Mouse (Mus musculus): ENCODE data around the gene Fbxw4.
A peak's percentile ranks its signal among the peaks of the same experiment; 100 is the strongest.
"Not testable (repeated sequence)": the region's sequence is repeated elsewhere in the genome, so short reads cannot be mapped to it uniquely, and the experiment has no call there.

Gene Fbxw4

DNA sequence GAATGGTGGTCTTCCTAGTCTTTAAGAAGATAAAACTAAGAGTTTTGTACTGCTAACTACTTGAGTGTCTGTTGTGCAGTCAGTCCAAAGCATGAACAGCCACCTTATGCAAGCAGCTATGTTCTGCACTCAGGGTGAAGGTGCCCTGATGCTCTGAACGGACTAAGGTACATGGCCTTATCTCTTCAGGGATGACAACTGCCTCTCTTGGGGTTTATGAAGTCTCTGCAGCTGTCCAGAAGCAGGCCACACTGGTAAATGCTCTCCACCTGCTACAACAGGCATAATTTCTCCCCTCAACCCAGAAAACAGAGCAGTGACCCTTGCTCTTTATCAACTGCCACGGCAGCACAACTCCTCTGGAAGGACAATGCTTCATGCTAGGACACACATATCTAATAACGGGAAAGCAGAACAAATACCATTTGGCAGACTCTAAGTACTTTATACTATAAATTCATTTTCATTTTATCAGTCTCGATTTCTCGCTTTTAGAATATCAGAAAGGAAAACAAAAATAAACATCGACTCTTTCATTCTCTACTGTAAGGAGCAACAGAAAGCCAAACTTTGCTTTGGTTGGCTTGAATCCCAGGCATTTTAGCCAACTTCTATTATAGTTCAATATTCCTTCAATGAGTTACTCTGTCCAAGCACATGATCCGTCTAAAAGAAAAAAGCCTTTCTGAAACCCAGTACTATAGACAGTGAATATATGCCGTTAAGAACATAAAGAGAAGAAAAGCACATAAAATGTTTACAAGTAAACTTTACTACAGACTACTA, 3.1 kb downstream of the Fbxw4 start:
- no peak for DNase-seq (ENCODE audit: low read depth, low spot score)

DNA sequence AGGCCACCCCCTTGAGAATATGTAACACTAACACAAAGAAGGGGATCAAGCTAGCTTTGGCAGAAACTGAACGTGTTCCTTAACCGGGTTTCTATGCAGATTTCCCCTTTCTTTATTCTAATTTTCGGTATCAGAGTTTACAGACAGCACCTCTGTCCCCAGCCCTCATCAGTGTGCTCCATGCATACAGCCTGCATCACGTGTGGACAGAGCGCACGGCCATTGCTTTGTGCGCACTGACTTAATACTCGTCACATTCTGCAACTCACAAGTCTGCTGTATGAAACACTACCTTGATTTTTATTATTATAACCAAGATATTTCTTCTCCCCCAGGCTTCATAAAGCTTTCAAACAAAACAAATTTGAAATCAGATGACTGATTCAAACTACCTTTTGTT, 4.2 kb downstream of the Fbxw4 start:
- DNase-seq (ENCODE audit: low read depth, low spot score): no peak

DNA sequence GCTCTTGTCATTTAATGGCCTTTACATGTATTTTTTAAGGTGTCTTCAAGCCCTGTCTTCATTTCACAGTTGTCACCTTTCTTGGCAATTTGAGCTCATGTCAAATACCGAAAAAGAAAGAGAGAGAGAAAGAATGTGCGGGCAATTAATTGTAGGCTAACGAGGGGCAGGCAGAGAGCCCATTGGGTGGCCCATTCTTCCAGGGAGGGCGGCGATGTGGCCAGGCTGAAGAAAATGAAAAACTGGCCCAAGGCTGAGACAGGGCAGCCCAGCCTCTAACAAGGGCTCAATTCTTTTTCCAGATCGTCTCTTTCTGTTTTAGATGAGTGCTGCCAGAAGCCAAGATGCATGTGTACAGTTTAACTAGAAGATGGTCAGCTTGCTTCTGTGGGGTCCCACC, 6.1 kb downstream of the Fbxw4 start:
- no peak for DNase-seq (ENCODE audit: low read depth, low spot score)

DNA sequence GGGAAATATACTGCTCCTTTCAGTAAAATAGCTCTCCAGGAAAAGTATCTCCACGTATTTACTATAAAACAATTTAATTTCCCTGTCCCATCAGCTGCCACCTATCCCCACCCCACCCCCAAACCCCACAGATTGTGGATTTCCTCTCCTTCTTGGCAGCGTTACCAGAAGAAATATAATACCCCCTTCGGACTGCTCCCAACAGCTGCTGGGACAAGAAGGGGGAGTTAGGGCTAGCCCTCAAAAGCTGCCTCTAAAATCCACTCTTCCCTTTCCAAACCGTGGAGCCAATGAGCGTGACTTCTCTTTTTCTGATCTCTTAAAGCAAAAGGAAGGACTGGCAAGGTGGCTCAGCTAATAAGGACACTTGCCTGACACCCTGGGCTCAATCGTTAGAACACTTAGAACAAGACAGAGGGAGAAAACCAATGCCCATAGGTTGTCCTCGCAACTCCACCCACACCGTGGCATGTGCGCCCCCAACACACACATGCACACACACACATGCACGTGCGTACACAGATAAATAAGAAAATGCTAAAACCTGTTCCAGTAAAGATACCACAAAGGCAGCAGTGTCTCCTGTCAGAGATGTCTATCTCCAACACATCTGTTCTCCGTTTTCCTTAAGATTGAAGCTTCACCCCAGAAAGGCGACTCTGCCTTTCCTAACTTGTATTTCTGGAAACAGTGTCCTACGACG, 7.7 kb downstream of the Fbxw4 start:
- DNase-seq (ENCODE audit: low read depth, low spot score): no peak

DNA sequence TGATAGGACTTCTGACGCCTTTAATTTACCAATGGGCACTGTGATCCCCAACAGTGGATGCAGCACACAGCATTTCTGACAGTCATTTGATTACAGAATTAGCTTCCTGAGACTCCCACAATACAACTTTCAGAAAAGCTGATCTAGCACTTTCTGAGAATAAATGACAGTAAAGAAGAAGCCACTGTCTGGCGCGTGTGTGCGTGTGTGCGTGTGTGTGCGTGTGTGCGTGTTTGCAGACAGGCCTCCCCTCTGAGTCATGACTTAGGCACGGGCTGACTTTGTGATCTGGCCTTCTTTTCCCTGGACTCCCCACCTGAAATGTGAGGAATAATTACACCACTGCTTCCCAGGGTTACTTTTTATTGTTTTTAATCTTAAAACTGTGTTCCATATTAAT, 8.6 kb downstream of the Fbxw4 start:
- DNase-seq (ENCODE audit: low read depth, low spot score): no peak

DNA sequence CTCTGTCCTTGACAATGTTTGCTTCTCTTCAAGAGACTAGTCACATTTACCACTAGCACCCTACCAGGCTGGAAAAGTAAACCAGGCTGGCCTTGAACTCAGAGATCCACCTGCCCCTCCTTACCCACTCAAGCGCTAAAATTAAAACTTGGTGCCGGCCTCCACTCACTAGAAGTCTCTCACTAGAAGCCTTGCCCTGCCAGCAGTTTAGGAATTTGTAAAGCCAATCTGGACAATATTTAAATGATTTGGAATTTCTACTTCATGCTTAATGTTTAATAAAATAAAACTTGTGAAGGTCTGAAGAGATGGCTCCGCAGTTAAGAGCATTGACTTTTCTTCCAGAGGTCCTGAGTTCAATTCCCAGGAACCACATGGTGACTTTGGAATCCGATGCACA, 10.3 kb downstream of the Fbxw4 start:
- DNase-seq (ENCODE audit: low read depth, low spot score): peak; percentile 37

DNA sequence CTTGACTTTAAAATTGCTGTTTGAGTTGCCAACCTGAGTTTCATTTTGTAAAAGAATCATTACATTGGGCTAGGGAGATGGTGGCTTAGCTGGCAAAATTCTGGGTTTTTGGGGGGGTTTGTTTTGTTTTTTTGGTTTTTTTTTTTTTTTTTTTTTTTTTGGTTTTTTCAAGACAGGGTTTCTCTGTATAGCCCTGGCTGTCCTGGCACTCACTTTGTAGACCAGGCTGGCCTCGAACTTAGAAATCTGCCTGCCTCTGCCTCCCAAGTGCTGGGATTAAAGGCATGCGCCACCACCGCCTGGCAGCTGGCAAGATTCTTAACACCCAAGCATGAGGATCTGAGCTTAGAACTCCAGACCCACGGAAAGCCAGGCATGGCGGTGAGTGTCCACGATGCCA, 11.6 kb downstream of the Fbxw4 start:
- not testable (repeated sequence) for DNase-seq (ENCODE audit: low read depth, low spot score)

DNA sequence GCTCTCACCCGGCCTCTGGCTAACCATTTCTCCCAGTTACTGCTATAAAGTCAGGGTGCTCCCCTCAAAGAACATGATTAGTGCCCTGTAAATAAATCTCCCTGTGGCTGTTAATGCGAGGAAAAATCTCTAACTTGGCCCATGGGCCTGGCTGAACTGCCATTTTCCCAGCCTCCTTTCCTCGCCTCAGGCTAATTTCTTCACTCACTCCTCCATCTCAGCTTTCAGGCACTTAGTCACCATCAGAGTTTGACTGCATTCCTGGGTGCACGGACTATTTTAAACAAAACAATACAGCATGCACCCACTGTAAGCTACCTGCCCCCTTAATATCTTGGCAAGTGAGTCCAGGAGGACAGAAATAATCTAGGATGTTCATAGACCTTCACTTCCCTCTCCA, 13.2 kb downstream of the Fbxw4 start:
- DNase-seq (ENCODE audit: low read depth, low spot score): no peak

DNA sequence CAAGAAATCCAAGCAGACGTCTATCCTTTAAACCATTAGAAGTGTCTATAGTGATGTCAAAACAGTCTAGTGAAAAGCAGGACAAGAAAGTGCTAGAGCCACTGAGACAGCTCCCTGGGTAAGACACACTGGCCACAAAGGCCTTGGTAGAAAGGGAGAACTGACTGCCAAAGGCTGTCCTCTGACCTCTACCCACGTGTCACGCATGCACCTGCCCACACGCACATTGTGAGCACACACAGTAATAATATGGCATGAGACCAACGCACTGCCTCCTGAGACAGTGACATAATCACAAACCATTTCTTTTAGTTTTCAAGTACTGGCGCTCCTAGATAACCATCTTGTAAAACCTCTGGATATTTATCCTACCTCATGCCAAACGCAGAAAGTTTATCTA, 19.4 kb downstream of the Fbxw4 start:
- no peak for DNase-seq (ENCODE audit: low read depth, low spot score)

DNA sequence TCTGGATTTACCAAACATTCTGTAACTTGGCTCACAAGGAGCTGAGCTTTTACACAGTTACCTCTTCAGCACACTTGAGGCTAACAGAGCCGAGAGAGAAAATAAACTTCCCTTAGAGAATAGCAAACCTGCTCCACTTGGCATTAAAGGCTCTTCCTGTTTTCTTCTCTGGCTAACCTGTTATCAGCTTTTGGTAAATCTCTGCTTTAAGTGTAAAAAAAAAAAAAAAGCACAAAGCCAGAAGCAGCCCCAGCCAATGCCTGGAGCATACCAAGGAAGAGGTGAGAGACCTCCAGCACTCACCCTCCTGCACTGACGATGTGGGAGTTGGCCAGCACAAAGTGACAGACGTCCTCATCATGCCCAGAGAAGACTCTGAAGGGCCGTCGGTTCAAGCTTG, 24.2 kb downstream of the Fbxw4 start:
- no peak for DNase-seq (ENCODE audit: low read depth, low spot score)

DNA sequence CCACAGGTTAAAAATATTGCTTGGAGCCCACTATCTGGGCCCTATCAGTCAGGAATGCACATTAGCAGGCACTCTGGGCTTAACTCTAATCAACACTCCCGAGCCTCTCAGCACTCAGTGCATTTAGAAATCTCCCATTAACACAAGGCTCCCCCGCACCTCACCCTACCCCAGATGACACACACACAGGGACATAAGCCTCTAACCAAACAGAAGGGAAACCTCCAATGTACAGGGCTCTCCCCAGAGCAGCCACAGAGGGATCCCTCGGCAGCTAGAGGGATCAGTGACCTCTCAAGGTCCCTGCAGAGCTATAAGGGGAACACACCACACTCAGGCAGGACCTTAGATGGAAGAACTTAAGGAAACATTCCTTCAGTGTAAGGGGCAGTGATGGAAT, 28.5 kb downstream of the Fbxw4 start:
- DNase-seq (ENCODE audit: low read depth, low spot score): no peak

DNA sequence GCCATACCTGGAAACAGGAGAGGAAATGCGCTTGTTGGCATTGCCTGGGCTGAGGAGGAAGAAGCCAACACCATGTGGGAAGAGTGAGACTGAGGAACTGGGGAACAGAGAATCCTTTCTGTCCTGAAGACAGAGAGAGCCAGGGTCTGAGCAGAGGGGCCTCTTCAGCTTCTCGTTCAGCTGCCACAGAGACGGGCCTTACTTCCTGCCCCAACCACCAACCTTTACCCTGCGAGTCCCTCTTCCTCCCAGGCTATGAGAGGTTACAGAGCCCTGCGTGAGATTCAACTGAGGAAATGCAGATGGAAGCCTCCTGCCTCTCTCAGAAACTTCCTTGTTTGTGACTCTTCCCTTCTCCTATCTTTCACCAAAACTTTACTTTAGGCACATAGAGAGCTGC, 29.2 kb downstream of the Fbxw4 start:
- no peak for DNase-seq (ENCODE audit: low read depth, low spot score)

DNA sequence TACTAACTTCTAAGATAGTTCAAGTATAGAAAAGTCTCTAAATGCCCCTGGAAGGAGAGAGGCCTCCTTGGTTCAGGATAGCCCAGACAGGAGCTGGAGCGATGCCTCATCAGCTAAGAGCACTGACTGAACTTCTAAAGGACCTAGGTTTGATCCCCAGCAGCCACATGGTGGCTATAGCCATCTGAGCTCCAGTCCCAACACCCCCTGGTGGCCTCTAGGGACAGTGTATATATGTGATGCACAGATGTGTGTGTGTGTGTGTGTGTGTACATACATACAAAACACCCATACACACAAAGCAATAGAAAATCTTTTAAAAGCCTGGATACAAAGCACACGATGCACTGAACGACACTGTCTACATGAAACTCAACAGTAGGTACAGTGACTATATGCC, 30.9 kb downstream of the Fbxw4 start:
- peak; percentile 36 for DNase-seq (ENCODE audit: low read depth, low spot score)

DNA sequence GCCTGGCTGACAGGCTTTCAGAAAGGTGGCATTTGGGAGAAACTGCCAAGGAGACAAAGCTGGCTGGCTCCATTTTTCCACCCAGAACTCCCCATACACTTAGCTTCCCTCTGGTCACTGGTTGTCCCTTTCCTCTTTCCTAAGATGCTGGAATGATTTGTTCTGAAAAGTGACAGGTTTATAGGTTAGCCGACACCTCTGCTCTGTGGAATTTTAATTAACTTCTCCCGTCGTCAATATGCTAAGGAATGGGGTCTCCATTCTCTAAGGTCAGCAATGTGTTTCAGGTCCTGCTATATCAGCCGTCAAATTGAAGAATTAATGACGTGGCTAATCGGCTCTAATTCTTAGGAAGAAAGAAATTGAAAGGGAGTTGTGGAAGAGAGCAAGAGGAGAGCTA, 31.5 kb downstream of the Fbxw4 start:
- no peak for DNase-seq (ENCODE audit: low read depth, low spot score)

DNA sequence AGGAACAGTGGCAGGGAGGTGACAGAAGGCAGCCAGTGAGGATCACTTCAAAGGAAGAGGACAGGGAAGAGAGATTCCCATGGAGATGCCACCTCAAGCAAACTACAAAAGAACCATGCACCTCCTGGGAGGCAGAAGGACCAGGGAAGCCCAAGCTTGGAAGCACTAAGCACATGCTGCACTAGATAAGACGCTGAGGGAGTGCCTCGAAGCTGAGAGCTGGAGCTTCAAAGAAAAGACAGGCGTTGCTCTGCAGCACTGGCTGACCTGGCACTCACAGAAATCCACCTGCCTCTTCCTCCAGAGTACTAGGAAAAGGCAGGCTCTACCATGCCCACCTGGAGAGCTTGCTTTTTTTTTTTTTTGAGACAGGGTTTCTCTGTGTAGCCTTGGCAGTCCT, 33.1 kb downstream of the Fbxw4 start:
- no peak for DNase-seq (ENCODE audit: low read depth, low spot score)

DNA sequence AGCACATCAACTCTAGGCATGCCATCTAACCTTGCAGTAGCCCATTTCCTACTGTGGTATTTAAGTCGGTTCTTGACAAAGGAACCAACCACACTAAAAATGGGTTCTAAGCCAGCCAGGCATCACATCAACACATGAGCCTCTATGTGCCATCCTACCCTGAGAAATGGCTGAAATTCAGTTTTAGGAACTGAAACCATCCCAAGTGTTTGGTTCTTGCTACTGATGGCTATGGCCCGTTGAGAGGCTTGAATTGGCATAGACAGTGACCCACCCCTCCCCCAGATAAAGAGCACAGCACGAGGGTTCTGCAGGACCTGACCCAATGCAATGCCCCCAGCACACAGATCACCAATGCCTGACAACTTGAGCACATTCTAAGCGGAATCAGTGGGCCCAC, 36.4 kb downstream of the Fbxw4 start:
- peak; percentile 60 for DNase-seq (ENCODE audit: low read depth, low spot score)

DNA sequence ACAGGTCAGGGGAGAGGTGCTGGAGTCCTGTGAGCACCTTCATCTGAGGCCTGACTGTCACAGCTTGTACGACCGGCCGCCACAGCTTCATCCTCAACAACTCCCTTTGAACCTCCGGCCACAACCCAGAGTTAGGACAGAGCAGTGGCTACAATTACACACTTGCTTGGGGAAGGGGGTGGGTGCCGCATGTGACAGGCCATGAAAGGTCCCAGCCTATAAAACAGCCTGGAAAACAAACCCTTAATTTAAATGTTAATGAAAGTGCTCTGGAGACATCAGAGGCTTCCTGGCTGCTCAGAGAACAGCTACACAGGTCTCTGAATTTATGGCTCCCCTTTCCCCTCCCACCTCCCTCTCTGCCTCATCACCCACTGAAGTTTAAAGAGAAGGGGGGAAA, 38.0 kb downstream of the Fbxw4 start:
- DNase-seq (ENCODE audit: low read depth, low spot score): no peak

DNA sequence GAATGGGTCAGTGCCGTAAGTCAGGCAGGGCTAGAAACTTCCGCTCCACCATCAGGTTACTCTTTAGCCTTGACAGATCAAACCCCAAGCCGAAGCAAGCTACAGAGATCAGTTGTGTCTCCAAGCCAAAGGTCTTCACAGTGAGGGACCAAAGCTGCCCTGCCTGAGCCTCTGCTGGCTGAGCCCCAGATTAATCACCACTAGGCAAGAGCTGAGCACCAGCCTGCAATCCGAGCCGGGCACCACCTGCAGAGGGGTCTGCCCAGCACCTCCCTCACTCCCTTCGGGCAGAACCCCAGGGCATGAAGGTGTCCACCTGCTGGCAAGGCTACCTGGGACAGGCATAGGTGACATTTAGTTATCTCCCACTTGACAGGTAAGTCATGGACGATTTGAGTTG, 39.1 kb downstream of the Fbxw4 start:
- DNase-seq (ENCODE audit: low read depth, low spot score): no peak

DNA sequence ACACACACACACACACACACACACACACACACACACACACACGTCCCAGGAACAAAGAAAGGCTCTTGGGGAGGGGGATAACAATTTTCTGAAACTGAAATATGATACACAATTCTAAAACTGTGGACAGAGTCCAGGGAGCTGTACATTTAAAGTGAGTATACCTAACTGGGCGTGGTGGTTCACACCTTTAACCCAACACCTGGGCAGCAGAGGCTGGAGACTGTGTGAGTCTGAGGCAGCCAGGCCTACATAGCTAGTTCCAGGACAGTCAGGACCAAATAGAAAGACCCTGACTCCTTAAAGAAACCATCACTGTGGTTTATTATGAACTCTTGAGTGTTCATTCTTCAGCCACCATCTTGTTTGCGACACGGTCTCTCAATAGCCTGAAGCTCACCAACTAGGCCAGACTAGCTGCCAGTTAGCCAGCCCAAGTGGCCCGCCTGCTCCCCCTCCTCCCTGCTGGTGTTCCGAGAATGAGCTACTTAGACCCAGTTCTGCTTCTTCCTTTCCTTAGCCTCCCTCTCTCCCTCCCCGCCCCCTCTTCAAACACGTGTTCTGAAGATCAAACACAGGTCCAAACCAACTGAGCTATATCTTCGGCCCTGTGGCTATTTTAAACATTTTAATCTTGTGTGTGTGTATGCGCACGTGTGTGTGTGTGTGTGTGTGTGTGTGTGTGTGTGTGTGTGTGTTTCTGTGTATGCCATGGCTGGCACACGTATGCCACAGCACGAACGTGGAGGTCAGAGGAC, 40.2 kb downstream of the Fbxw4 start:
- DNase-seq (ENCODE audit: low read depth, low spot score): no peak

DNA sequence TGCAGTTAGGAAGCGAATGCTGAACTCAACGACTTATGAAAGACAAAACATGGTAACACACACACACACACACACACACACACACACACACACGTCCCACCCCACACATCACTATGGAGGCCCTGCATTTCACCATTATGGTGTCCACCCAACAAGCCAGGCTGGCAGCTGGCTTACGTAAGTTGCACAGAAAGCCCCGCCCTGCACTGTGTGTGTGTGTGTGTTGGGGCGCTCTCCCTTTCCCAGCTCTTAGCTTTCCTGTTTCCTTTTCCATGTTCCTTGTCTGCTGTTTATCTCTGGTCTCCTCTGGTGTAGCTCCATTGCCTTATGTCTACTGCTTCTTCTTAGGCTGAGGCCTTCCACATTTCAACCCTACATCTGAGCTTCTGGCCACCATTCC, 41.9 kb downstream of the Fbxw4 start:
- DNase-seq (ENCODE audit: low read depth, low spot score): no peak

DNA sequence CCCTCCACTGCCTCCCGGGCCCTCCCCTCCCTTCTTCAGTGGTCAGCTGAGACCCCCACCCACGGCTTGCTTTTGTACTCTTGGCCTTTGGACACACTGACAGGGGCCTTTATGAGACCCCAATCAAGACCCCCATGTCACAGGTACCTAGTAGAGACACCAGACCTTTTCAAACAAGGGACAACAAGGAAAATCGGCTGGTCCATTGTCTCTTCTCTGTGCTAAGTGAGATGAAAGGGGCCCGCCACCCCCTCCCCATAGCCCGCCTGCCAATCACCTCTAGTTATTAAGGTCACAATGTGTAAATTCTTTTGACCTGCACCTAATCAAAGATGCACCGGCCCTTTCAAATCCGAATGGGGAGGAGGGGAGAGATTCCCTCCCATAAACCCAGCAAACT, 43.4 kb downstream of the Fbxw4 start:
- DNase-seq (ENCODE audit: low read depth, low spot score): no peak

DNA sequence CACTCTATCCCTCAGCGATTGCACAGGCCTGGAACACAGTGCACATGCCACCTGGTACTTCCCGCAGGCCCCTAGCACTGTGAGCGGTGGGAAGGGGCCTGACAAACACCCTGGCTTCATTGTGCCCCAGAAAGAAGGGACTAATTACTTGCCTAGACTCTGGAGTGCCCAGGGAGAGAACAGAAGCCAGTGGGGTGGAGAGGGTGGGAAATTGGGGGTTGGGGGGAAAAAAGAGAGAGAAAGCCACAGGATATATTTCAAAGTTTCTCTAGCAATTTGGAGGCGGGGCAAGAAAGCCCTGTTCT, 43.9 kb downstream of the Fbxw4 start:
- no peak for DNase-seq (ENCODE audit: low read depth, low spot score)
